Mouse (Mus musculus) cerebellum, postnatal 25 days (tissue): ENCODE measurements around the gene Gtsf1l.
A peak's percentile ranks its signal among the peaks of the same experiment; 100 is the strongest.

Experiments
- DNase-seq, 2 experiments: peaks; one replicate each; pipeline ENCODE4 v3.0.0; 2021; ENCODE audit warnings: mixed read lengths in 2 of 2

Gene Gtsf1l

DNA sequence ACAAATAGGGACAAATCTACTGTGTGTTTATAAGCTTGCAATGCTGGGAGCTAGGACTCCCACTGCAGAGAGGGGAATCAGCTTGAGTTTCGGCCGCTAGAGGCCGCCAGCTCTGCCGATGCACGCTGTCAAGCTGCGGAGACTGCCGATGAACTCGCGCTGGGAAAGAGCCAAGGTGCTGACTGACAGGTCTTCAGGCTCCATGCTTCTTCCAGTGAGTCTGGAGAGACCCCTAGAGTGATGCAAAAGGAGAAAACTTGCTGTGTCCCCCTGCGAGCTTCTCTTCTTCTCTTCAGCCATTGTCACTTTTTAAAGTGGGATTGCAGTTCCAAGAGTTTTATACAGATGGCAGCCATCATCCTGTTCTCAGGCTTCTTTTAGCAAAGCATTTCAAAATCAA lies 39.5 kb downstream of the Gtsf1l start:
- peak; percentile 63 to 82 for DNase-seq

DNA sequence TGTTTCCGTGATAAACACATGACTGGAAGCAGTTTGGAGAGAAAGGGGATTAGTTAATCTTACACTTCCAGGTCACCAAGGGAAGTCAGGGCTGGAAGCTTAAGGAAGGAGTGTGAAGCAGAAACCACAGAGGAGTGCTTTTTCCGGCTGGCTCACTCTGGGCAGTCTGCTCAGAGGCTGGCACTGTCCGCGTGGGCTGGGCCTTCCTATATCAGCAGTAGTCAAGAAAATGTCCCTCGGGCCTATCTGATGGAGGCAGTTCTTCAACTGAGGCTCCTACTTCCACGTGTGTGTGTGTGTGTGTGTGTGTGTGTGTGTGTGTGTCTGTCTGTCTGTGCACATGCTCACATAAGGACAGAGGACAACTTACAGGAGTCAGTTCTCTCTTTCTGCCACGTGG lies 47.7 kb downstream of the Gtsf1l start:
- no peak for DNase-seq
